Mouse (Mus musculus) spleen, postnatal 36 days (tissue): ENCODE data around the gene Gnl3l.
A peak's percentile ranks its signal among the peaks of the same experiment; 100 is the strongest.

Experiments
- DNase-seq, 2 experiments: peaks; one replicate each; pipeline ENCODE4 v3.0.0; 2022; ENCODE audit warnings: low spot score in 2 of 2, mixed read lengths in 1 of 2

Gnl3l gene

DNA sequence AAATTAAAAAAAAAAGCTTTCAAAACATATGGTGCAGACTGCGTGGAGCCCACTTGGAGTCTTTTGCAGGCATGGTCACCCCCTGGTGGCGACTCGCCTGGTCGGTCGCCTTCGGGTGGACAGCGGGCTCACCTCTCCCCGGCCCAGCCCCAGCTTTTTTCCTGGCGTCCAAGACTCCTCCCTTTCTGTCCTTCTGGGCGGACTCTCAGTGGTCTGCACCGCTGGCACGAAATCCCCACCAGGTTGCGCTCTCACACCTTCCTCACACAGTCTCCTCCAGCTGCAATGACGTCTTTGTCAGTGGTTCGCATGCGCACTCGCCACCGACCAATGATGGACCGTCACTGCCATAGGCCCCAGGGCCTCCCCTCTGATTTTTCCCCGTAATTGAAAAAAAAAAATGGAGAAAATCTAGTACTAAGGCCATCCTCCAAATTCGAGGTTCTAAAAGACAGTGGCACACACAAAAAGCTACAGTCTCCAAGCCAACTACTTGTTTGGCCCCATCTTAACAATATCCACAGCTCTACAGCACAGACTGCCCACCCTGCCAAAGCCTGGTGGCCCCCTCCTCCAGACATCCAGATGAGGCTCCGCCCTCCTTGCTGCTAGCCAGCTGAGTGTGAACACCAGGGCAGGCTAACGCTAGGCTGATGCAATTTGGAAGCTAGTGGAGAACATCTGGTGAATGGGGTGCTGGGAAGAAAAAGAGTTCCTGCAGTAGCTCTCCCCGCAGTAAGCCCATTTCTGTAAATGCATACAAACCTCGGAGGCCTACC lies 60.4 kb downstream of the Gnl3l start:
- DNase-seq: peak; percentile 12 to 25

GRCm38 (mm10) chrX:150956016-150956415 lies 61.1 kb downstream of the Gnl3l start:
- no peak for DNase-seq

- DNase-seq: no peak
These were observed 61.7 kb downstream of the Gnl3l start for GRCm38 (mm10) chrX:150955441-150955840.

DNA sequence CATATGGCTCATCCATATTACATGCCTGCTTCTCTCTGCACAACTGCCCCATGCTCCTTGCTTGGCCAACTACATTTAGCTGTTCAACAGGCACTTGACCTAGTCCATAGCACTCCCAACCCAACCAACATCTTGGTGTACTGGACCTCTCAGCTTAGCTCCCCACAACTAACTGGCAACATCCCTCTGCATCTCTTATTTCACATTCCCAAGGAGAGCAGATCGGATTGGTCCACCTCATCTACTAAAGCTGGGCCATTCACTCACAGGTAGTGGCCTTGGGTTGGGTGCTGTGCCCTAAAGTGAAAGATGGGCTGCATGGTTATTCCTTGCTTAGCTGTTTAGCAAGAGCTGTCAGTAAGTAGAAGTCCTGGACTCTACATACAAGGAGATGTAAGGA lies 62.4 kb downstream of the Gnl3l start:
- no peak for DNase-seq
